Mouse (Mus musculus) CH12.LX (cell line): ENCODE results near the gene Prss29. TPM values are rescaled to one million over a fixed set of nuclear protein-coding genes. Genes with fewer than 3 reads are reported as not detected.

Source experiments
- DNase-seq: peaks from one replicate; pipeline ENCODE4 v3.0.0-alpha.2; 2013; ENCODE audit errors: extremely low read depth
- H3K27ac ChIP-seq: 2 replicates; pipeline ENCODE4 v1.5.1; 2012; ENCODE audit warnings: low read depth, mild to moderate bottlenecking, control low read depth, moderate library complexity; ENCODE audit not compliant: insufficient read depth
- H3K27me3 ChIP-seq: replicated peaks from 2 replicates; pipeline ENCODE3; 2012; ENCODE audit warnings: inconsistent platforms
- H3K36me3 ChIP-seq, 2 experiments: replicated peaks in 1 of 2; 2 replicates each; pipeline versions ENCODE3 to v1.6.1; 2012; ENCODE audit warnings: inconsistent platforms in 1 of 2, low read length in 1 of 2, mild to moderate bottlenecking in 1 of 2, mixed read lengths in 1 of 2, moderate library complexity in 1 of 2; ENCODE audit not compliant: control insufficient read depth in 1 of 2, insufficient read depth in 1 of 2
- H3K4me1 ChIP-seq, 2 experiments: 2 replicates each; pipeline ENCODE4 v1.6.1; 2012; ENCODE audit warnings: inconsistent platforms in 1 of 2, moderate library complexity in 1 of 2; ENCODE audit not compliant: insufficient read depth in 2 of 2, control insufficient read depth in 1 of 2
- H3K4me2 ChIP-seq: 2 replicates; pipeline ENCODE4 v1.6.1; 2012; ENCODE audit warnings: low read depth, mild to moderate bottlenecking, control low read depth; ENCODE audit not compliant: poor library complexity, insufficient read depth, severe bottlenecking
- H3K4me3 ChIP-seq, 3 experiments: fragments of 150-350 bp in 1 of 3; sonication (generic) in 1 of 3; replicated peaks in 1 of 3; 2 replicates each; pipeline versions ENCODE3 to v1.5.1; 2011 to 2012; ENCODE audit warnings: low read depth in 2 of 3, low read length in 2 of 3, mild to moderate bottlenecking in 2 of 3, moderate library complexity in 2 of 3, control low read depth in 1 of 3, improper control_type of control experiment in 1 of 3, inconsistent platforms in 1 of 3, mixed read lengths in 1 of 3; ENCODE audit not compliant: poor library complexity in 1 of 3
- H3K79me2 ChIP-seq: replicated peaks from 2 replicates; pipeline ENCODE4 v1.6.1; 2012; ENCODE audit warnings: mild to moderate bottlenecking, moderate library complexity; ENCODE audit not compliant: control insufficient read depth, poor library complexity, insufficient read depth, severe bottlenecking; ENCODE audit errors: extremely low read depth
- H3K9ac ChIP-seq: 2 replicates; pipeline ENCODE4 v1.6.1; 2012; ENCODE audit warnings: low read depth, mild to moderate bottlenecking, control low read depth, moderate library complexity; ENCODE audit not compliant: insufficient read depth
- H3K9me3 ChIP-seq: replicated peaks from 2 replicates; pipeline ENCODE3; 2012; ENCODE audit warnings: low read length, inconsistent platforms, mixed read lengths
- CHD1 ChIP-seq: IDR thresholded peaks from 2 replicates; pipeline ENCODE4 v1.6.1; 2012; ENCODE audit warnings: low read depth, low read length, improper control_type of control experiment, inconsistent platforms
- CTCF ChIP-seq, 2 experiments: IDR thresholded peaks in 1 of 2; conservative IDR thresholded peaks in 1 of 2; 2 replicates each; pipeline ENCODE4 v1.5.1; 2011 to 2012; ENCODE audit warnings: low read depth in 2 of 2, low read length in 2 of 2, improper control_type of control experiment in 1 of 2, inconsistent platforms in 1 of 2, mild to moderate bottlenecking in 1 of 2, moderate library complexity in 1 of 2
- E2F4 ChIP-seq: IDR thresholded peaks from 2 replicates; pipeline ENCODE4 v1.6.1; 2011; ENCODE audit warnings: low read depth, low read length, improper control_type of control experiment; ENCODE audit not compliant: insufficient replicate concordance
- ELF1 ChIP-seq: IDR thresholded peaks from 2 replicates; pipeline ENCODE4 v1.6.1; 2014; ENCODE audit warnings: low read depth, mild to moderate bottlenecking, inconsistent platforms, low read length, improper control_type of control experiment
- EP300 ChIP-seq: IDR thresholded peaks from 2 replicates; pipeline ENCODE4 v1.6.1; 2011; ENCODE audit warnings: low read length, improper control_type of control experiment
- GABPA ChIP-seq: IDR thresholded peaks from 2 replicates; pipeline ENCODE4 v1.6.1; 2012; ENCODE audit warnings: low read depth, low read length, improper control_type of control experiment, inconsistent platforms; ENCODE audit not compliant: insufficient replicate concordance
- IRF4 ChIP-seq: IDR thresholded peaks from 2 replicates; pipeline ENCODE4 v1.6.1; 2014; ENCODE audit warnings: low read depth, mild to moderate bottlenecking, inconsistent platforms, low read length, improper control_type of control experiment
- JUN ChIP-seq: IDR thresholded peaks from 2 replicates; pipeline ENCODE4 v1.6.1; 2011; ENCODE audit warnings: low read depth, mild to moderate bottlenecking, low read length, improper control_type of control experiment, moderate library complexity; ENCODE audit not compliant: insufficient read depth
- JUND ChIP-seq: conservative IDR thresholded peaks from 2 replicates; pipeline ENCODE4 v1.6.1; 2011; ENCODE audit warnings: low read depth, low read length, improper control_type of control experiment
- KAT2A ChIP-seq: IDR thresholded peaks from 2 replicates; pipeline ENCODE4 v1.6.1; 2012; ENCODE audit warnings: low read length, improper control_type of control experiment, inconsistent platforms; ENCODE audit not compliant: insufficient replicate concordance
- MAX ChIP-seq: IDR thresholded peaks from 2 replicates; pipeline ENCODE4 v1.6.1; 2011; ENCODE audit warnings: low read length, improper control_type of control experiment
- MAZ ChIP-seq: IDR thresholded peaks from 2 replicates; pipeline ENCODE4 v1.6.1; 2012; ENCODE audit warnings: low read depth, mild to moderate bottlenecking, inconsistent platforms, low read length, improper control_type of control experiment, moderate library complexity
- MEF2A ChIP-seq: IDR thresholded peaks from 2 replicates; pipeline ENCODE4 v1.6.1; 2014; ENCODE audit warnings: low read depth, mild to moderate bottlenecking, inconsistent platforms, low read length, improper control_type of control experiment, borderline replicate concordance
- MXI1 ChIP-seq: IDR thresholded peaks from 2 replicates; pipeline ENCODE4 v1.6.1; 2011; ENCODE audit warnings: mild to moderate bottlenecking, low read depth, low read length, improper control_type of control experiment
- MYC ChIP-seq: IDR thresholded peaks from 2 replicates; pipeline ENCODE4 v1.6.1; 2011; ENCODE audit warnings: low read depth, mild to moderate bottlenecking, improper control_type of control experiment, low read length
- NELFE ChIP-seq: IDR thresholded peaks from 2 replicates; pipeline ENCODE4 v1.6.1; 2011; ENCODE audit warnings: low read depth, low read length, improper control_type of control experiment
- NRF1 ChIP-seq: IDR thresholded peaks from 2 replicates; pipeline ENCODE4 v1.6.1; 2014; ENCODE audit warnings: low read depth, mild to moderate bottlenecking, inconsistent platforms, low read length, improper control_type of control experiment, moderate library complexity
- POLR2A ChIP-seq: IDR thresholded peaks from 2 replicates; pipeline ENCODE4 v1.6.1; 2011; ENCODE audit warnings: low read depth, mild to moderate bottlenecking, improper control_type of control experiment, low read length
- RAD21 ChIP-seq: IDR thresholded peaks from 2 replicates; pipeline ENCODE4 v1.6.1; 2011; ENCODE audit warnings: low read depth, mild to moderate bottlenecking, low read length, improper control_type of control experiment, moderate library complexity
- RCOR1 ChIP-seq: conservative IDR thresholded peaks from 2 replicates; pipeline ENCODE4 v1.6.1; 2012; ENCODE audit warnings: low read depth, mild to moderate bottlenecking, inconsistent platforms, low read length, improper control_type of control experiment
- SIN3A ChIP-seq: IDR thresholded peaks from 2 replicates; pipeline ENCODE4 v1.6.1; 2012; ENCODE audit warnings: low read length, improper control_type of control experiment, inconsistent platforms
- SMC3 ChIP-seq: IDR thresholded peaks from 2 replicates; pipeline ENCODE4 v1.6.1; 2011; ENCODE audit warnings: low read depth, low read length, improper control_type of control experiment
- TBP ChIP-seq: conservative IDR thresholded peaks from 2 replicates; pipeline ENCODE4 v1.6.1; 2011; ENCODE audit warnings: low read depth, low read length, improper control_type of control experiment
- TCF12 ChIP-seq: IDR thresholded peaks from 2 replicates; pipeline ENCODE4 v1.6.1; 2014; ENCODE audit warnings: low read depth, mild to moderate bottlenecking, inconsistent platforms, low read length, improper control_type of control experiment
- UBTF ChIP-seq: IDR thresholded peaks from 2 replicates; pipeline ENCODE4 v1.6.1; 2012; ENCODE audit warnings: low read depth, mild to moderate bottlenecking, inconsistent platforms, low read length, improper control_type of control experiment, moderate library complexity
- USF1 ChIP-seq: IDR thresholded peaks from 2 replicates; pipeline ENCODE4 v1.6.1; 2014; ENCODE audit warnings: low read depth, mild to moderate bottlenecking, inconsistent platforms, low read length, improper control_type of control experiment
- USF2 ChIP-seq: conservative IDR thresholded peaks from 2 replicates; pipeline ENCODE4 v1.6.1; 2011; ENCODE audit warnings: low read depth, low read length, improper control_type of control experiment
- ZNF384 ChIP-seq: IDR thresholded peaks from 2 replicates; pipeline ENCODE4 v1.6.1; 2012; ENCODE audit warnings: low read depth, low read length, improper control_type of control experiment, inconsistent platforms
- dilution Hi-C: fragments of 300-500 bp; cut with MboI; formaldehyde crosslinking; loops from 2 replicates; pipeline ENCODE4 v1.14.3; 2020; ENCODE audit warnings: low sequenced_read_pairs; ENCODE audit not compliant: extremely low pct_unique_long_range_greater_than_20kb, extremely low pct_ligation_motif_present
- in situ Hi-C: fragments of 300-500 bp; cut with MboI; formaldehyde crosslinking; loops from 3 replicates; pipeline ENCODE4 v1.14.3; 2019; ENCODE audit warnings: low sequenced_read_pairs, low pct_ligation_motif_present, low pct_unique_long_range_greater_than_20kb, mixed read lengths
- polyA plus RNA-seq: library from polyadenylated mRNA; unstranded; fragments of >175 nt; gene quantifications from 2 replicates; pipeline ENCODE4 v1.2.1, GENCODE M21; 2012; ENCODE audit warnings: low read depth; ENCODE audit not compliant: insufficient read length
- total RNA-seq, 2 experiments: library from RNA; depleted of rRNA; stranded (reverse); fragments of 300-350 nt in 1 of 2; fragments of >200 nt in 1 of 2; gene quantifications; 2 replicates each; pipeline ENCODE4 v1.2.3; 2012 to 2014

Prss29 gene
- total and polyA plus RNA-seq, 3 experiments = not detected

DNA sequence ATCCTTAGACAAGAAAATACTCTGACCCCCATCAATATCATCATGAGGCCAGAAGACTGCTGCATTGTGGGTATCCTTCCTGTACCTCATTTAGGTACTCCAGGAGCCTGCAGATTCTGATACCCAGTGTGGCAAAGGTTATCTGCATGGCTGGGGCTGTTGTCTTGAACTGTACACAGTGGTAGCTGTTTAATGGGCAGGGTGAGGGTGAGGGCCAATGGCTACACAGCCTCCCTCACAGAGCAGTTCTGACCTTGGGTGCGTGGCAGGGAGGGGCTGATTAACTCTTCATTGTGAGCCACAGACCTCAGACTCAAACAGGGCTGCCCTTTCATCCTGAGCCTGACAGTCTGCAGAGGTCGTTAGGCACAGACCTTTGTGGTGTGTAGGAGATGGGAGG lies 4.5 kb downstream of the Prss29 start:
- dilution Hi-C loops = no loop called here
- TF ChIP-seq MAX = no peak
- TF ChIP-seq MXI1 = no peak
- no peak for TF ChIP-seq TCF12
- TF ChIP-seq USF1 = no peak
- TF ChIP-seq, all 38 proteins: peak for 0
- no peak for DNase-seq
- Histone ChIP-seq H3K4me1 (no peaks in the 10 kb centered on the region), H3K27ac (no peak overlapping the region), H3K4me2 (no peak overlapping the region), H3K9ac (no peak overlapping the region), H3K9me3 (no peaks in the 10 kb centered on the region), H3K79me2 (no peaks in the 10 kb centered on the region), H3K4me3 (no peak overlapping the region), H3K36me3 (no peaks in the 10 kb centered on the region), H3K27me3 (peaks cover 65% of the 10 kb centered on the region)
- in situ Hi-C loops = no loop called here

DNA sequence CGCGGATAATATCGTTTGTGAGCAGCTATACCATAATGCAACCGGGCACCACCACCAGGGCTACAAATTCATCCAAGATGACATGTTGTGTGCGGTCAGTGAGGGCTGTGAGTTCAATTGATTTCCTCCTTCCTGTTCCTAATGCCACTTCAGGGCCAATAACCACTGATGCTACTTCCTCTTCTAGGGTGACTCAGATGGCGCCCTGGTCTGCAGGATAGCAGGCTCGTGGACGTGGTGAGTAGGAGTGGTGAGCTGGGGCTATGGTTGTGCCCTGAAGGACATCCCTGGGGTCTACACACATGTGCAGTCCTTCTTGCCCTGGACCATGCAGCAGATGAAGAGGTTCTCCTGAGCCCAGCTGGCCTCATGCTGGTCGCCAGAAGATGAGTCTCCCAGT lies 13.9 kb downstream of the Prss29 start:
- H3K4me1 ChIP-seq = peaks cover 0 to 7% of the 10 kb centered on the region in 2 experiments; a peak in 2 of 4 replicates
- no peak for TF ChIP-seq E2F4
- TF ChIP-seq MEF2A = no peak
- TF ChIP-seq NELFE = no peak
- TF ChIP-seq JUND = no peak
- H3K9me3 ChIP-seq = peaks cover 3% of the 10 kb centered on the region
- H3K9ac ChIP-seq = no peak overlapping the region
- H3K27ac ChIP-seq = no peak overlapping the region
- in situ Hi-C loops = no loop called here
- dilution Hi-C loops = no loop called here
- H3K4me2 ChIP-seq = no peak overlapping the region
- DNase-seq = no peak
- no peak overlapping the region for H3K4me3 ChIP-seq
- H3K27me3 ChIP-seq = peaks cover 94% of the 10 kb centered on the region
- no peaks in the 10 kb centered on the region for H3K36me3 ChIP-seq
- H3K79me2 ChIP-seq = no peaks in the 10 kb centered on the region

DNA sequence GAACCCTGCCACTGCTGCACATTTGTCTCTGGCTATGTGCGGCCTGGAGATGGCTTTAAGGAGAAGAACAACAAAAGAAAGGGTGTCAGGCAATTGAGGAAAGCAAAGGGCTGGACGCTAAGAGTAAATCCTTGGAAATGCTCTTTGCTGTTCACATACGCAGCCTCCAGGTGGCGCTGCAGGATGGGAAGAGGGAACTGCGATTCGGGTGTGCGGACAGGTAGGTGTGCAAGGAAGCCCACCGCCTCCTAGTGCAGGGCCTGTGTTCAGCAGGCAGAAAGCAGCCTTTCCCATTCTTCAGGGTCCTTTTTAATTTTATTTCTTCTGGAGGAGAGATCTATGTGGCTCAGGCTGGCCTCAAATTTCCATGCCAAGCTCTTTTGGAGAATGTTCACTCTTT lies 15.5 kb downstream of the Prss29 start:
- Histone ChIP-seq H3K4me2 (no peak overlapping the region), H3K27me3 (peaks cover 92% of the 10 kb centered on the region), H3K9me3 (peaks cover 19% of the 10 kb centered on the region)
- TF ChIP-seq GABPA (no peak), ELF1 (no peak), IRF4 (no peak), MAZ (no peak), EP300 (no peak), RAD21 (peak; percentile 84), JUN (no peak), POLR2A (no peak), TBP (no peak), SIN3A (no peak), MXI1 (no peak), MYC (no peak), CTCF (conservative IDR thresholded peaks at IDR 0.05 in 1 of 2, IDR thresholded peaks at IDR 0.05 in 1 of 2; ENCODE audit: low read depth in 2 of 2, low read length in 2 of 2) (peak; percentile 90 to 96), USF1 (no peak), ZNF384 (no peak), KAT2A (no peak), SMC3 (peak; percentile 89), UBTF (no peak), NRF1 (no peak), RCOR1 (no peak), E2F4 (no peak), CHD1 (no peak), USF2 (no peak)

More for the DNA sequence above, 15.5 kb downstream of the Prss29 start:
- Histone ChIP-seq H3K9ac (no peak overlapping the region), H3K36me3 (no peaks in the 10 kb centered on the region), H3K4me1 (peaks cover 0 to 7% of the 10 kb centered on the region in 2 experiments; a peak in 2 of 4 replicates), H3K27ac (no peak overlapping the region), H3K79me2 (no peaks in the 10 kb centered on the region), H3K4me3 (no peak overlapping the region)
- in situ Hi-C loops (no loop called here), dilution Hi-C loops (no loop called here)
- DNase-seq = peak; percentile 54
